Mouse (Mus musculus) lung, postnatal 0 days (tissue): Measurements from ENCODE around the gene Ssh2.

Experiments used
- CTCF ChIP-seq: IDR thresholded peaks from 2 replicates; pipeline ENCODE4 v1.5.1; 2016; ENCODE audit warnings: antibody characterized with exemption, mild to moderate bottlenecking
- EP300 ChIP-seq: IDR thresholded peaks from 2 replicates; pipeline ENCODE4 v1.6.1; 2016; ENCODE audit warnings: antibody characterized with exemption, mild to moderate bottlenecking, control low read depth

GRCm38 (mm10) chr11:77307205-77307604 lies 91.1 kb downstream of the Ssh2 start:
- TF ChIP-seq EP300, result no peak
- TF ChIP-seq CTCF, result no peak
